Mouse (Mus musculus) bone marrow macrophage, adult 2 months (primary cell): ENCODE data around the gene Slc26a3.

Experiments
- CTCF ChIP-seq: IDR thresholded peaks from 2 replicates; pipeline ENCODE4 v1.5.1; 2012; ENCODE audit warnings: low read depth, mild to moderate bottlenecking, low read length, moderate library complexity
- POLR2A ChIP-seq: IDR thresholded peaks from 2 replicates; pipeline ENCODE4 v1.6.1; 2012; ENCODE audit warnings: mild to moderate bottlenecking, low read depth, low read length, borderline replicate concordance

DNA sequence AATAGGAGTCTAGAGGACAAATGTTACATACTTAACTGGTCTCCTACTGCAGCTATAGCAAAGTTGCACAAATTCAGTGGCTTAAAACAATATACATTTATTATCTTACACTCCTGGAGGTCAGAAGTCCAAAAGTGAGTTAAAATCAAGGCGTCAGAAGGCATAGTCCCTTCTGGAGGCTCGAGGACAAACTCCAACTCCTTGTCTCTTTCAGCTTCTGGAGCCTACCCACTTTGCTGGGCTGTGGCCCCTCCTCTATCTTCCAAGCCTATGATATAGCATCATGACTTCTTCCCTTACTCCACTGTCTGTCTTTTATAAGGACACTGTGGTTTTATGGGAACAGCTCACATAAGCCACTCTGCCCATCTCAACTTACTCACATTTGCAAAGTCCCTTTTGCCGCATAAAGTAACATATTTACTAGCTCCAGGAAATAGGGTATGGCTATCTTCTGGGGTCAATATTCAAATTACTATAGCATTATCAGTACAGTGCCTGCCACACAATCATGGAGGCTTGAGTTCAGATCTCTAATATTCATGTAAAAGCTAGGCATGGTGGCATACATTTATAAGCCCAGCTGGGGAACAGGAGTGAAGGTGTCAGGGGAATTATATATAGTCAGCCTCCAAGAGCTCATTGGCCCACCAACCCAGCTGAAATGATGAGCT is 31.4 kb downstream of the Slc26a3 start:
- TF ChIP-seq CTCF (no peak), POLR2A (no peak)
